Mouse (Mus musculus): ENCODE measurements around the gene Ccdc42.

The Ccdc42 gene

GRCm38 (mm10) chr11:68586721-68587120 is at the start of gene Ccdc42:
TSS of gene Ccdc42 (plus strand) at chr11:68587021.
- DNase-seq = no peak

GRCm38 (mm10) chr11:68539621-68540020 is 47.2 kb upstream of the Ccdc42 start:
- no peak for DNase-seq

- DNase-seq = no peak
Measured at GRCm38 (mm10) chr11:68544554-68544953, 42.3 kb upstream of the Ccdc42 start.

- no peak for DNase-seq
Measured at GRCm38 (mm10) chr11:68545172-68545571, 41.6 kb upstream of the Ccdc42 start.

- DNase-seq = no peak
Measured at GRCm38 (mm10) chr11:68545682-68546222, 41.1 kb upstream of the Ccdc42 start.

GRCm38 (mm10) chr11:68547484-68547883 is 39.3 kb upstream of the Ccdc42 start:
- DNase-seq = no peak

GRCm38 (mm10) chr11:68549597-68549996 is 37.2 kb upstream of the Ccdc42 start:
- DNase-seq = no peak

GRCm38 (mm10) chr11:68550358-68550757 is 36.5 kb upstream of the Ccdc42 start:
- DNase-seq = no peak

GRCm38 (mm10) chr11:68553981-68554471 is 32.8 kb upstream of the Ccdc42 start:
- peak; percentile 66 to 70 for DNase-seq

- DNase-seq = no peak
Measured at GRCm38 (mm10) chr11:68555918-68556584, 30.8 kb upstream of the Ccdc42 start, which contains the start of gene Mfsd6l. TSS of gene Mfsd6l (plus strand) at chr11:68556186.

- DNase-seq = peak in 1 of 2 experiments; percentile 30
Measured at GRCm38 (mm10) chr11:68559546-68559945, 27.3 kb upstream of the Ccdc42 start.

GRCm38 (mm10) chr11:68561957-68562950 is 24.6 kb upstream of the Ccdc42 start:
- DNase-seq = no peak

- DNase-seq = no peak
Measured at GRCm38 (mm10) chr11:68564356-68565031, 22.3 kb upstream of the Ccdc42 start.

- DNase-seq = no peak
Measured at GRCm38 (mm10) chr11:68565032-68565429, 21.8 kb upstream of the Ccdc42 start.

- peak; percentile 34 to 52 for DNase-seq
Measured at GRCm38 (mm10) chr11:68566447-68567059, 20.3 kb upstream of the Ccdc42 start.

GRCm38 (mm10) chr11:68570861-68571260 is 16.0 kb upstream of the Ccdc42 start:
- DNase-seq = no peak

GRCm38 (mm10) chr11:68577076-68577475 is 9.7 kb upstream of the Ccdc42 start:
- DNase-seq = no peak

- no peak for DNase-seq
Measured at GRCm38 (mm10) chr11:68579462-68579881, 7.3 kb upstream of the Ccdc42 start.

- no peak for DNase-seq
Measured at GRCm38 (mm10) chr11:68580566-68580965, 6.3 kb upstream of the Ccdc42 start.

GRCm38 (mm10) chr11:68583225-68583624 is 3.6 kb upstream of the Ccdc42 start:
- DNase-seq = no peak

- no peak for DNase-seq
Measured at GRCm38 (mm10) chr11:68583906-68584480, 2.8 kb upstream of the Ccdc42 start.

GRCm38 (mm10) chr11:68585890-68586289 is 931 bp upstream of the Ccdc42 start:
- DNase-seq = no peak
